Mouse (Mus musculus) gastrocnemius, postnatal 25 days (tissue): ENCODE data around the gene Tacr2. TPM values are rescaled to one million over a fixed set of nuclear protein-coding genes. Genes with fewer than 3 reads are reported as not detected.

ENCODE experiments used
- DNase-seq: peaks from one replicate; pipeline ENCODE4 v3.0.0; 2022
- total RNA-seq, 2 experiments: library from RNA; stranded (reverse); gene quantifications; 1 replicate in 1 of 2; 2 replicates in 1 of 2; pipeline ENCODE4 v1.2.3; 2021

Gene Tacr2
- total RNA-seq, 2 experiments from 2014 or later, result not detected

- DNase-seq, result peak; percentile 38
These were observed 48.0 kb downstream of the Tacr2 start for GRCm38 (mm10) chr10:62300006-62300827.

- DNase-seq, result no peak
These were observed 52.9 kb downstream of the Tacr2 start for GRCm38 (mm10) chr10:62305090-62305489.

- no peak for DNase-seq
These were observed 54.2 kb downstream of the Tacr2 start for GRCm38 (mm10) chr10:62306483-62306882.

GRCm38 (mm10) chr10:62308896-62309491 lies 56.8 kb downstream of the Tacr2 start:
- DNase-seq, result no peak

GRCm38 (mm10) chr10:62309593-62309992 lies 57.4 kb downstream of the Tacr2 start:
- DNase-seq, result no peak

- DNase-seq, result no peak
These were observed 58.2 kb downstream of the Tacr2 start for GRCm38 (mm10) chr10:62310259-62311039.

- DNase-seq, result peak; percentile 36
These were observed 59.2 kb downstream of the Tacr2 start for GRCm38 (mm10) chr10:62311464-62311863.

- no peak for DNase-seq
These were observed 60.9 kb downstream of the Tacr2 start for GRCm38 (mm10) chr10:62313140-62313539.

GRCm38 (mm10) chr10:62313885-62314424 lies 61.7 kb downstream of the Tacr2 start:
- no peak for DNase-seq

Other genes with a start within 250 kb of the Tacr2 start
- not detected for gene Neurog3, start 119.3 kb upstream of the Tacr2 start, total RNA-seq
- gene Fam241b, start 108.5 kb upstream of the Tacr2 start, total RNA-seq, result under 1 TPM; 0.41 to 0.59 TPM
- gene Tspan15, start 21.2 kb upstream of the Tacr2 start, total RNA-seq, result 1 to 10 TPM; 4.0 to 5.2 TPM
- gene Hk1, start 127.5 kb downstream of the Tacr2 start, total RNA-seq, result 1 to 10 TPM; 7.1 to 8.5 TPM
- gene Hkdc1, start 170.1 kb downstream of the Tacr2 start, total RNA-seq, result under 1 TPM in 1 of 2 experiments, not detected in 1; 0.08 TPM
- not detected for gene 4930507D05Rik, start 197.1 kb downstream of the Tacr2 start, total RNA-seq
- 10 to 100 TPM; 15.3 to 20.1 TPM for gene Supv3l1, start 197.3 kb downstream of the Tacr2 start, total RNA-seq
- gene Vps26a, start 234.4 kb downstream of the Tacr2 start, total RNA-seq, result 10 to 100 TPM; 24.7 to 25.6 TPM